Mouse (Mus musculus) gastrocnemius, postnatal 25 days (tissue): ENCODE results near the gene Gcm1. TPM values are rescaled to one million over a fixed set of nuclear protein-coding genes. Genes with fewer than 3 reads are reported as not detected.

Source experiments
- DNase-seq: peaks from one replicate; pipeline ENCODE4 v3.0.0; 2022
- long read RNA-seq, 2 experiments: library from polyadenylated mRNA; stranded (forward); transcript quantifications; one replicate each; pipeline ENCODE4 v2.0.0; 2021
- total RNA-seq, 2 experiments: library from RNA; stranded (reverse); gene quantifications; 1 replicate in 1 of 2; 2 replicates in 1 of 2; pipeline ENCODE4 v1.2.3; 2021

Gene Gcm1
- total RNA-seq: not detected
- long read RNA-seq, experiment 1: 0 reads
- long read RNA-seq, experiment 2: 0 reads

DNA sequence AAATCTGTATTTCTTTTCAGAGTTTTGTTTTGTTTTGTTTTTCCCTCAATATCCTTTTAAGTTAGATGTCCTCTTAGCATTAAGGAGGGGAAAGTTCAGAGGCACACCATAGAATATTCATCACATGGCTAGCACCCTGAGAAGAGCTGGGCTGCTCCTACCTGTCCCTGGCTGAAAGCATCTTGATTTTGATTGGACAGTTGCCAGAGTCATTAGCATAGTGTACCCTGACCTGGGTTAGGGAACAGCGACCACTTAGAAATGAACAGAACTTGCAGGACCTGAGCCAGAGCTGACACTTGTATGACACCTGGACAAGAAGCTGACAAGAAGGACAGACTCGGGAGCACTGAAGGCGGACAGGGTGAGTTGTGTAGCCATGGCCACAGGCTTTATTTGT is at the start of gene Gcm1:
Gene Gcm1 (plus strand): TSS at position 248 of the 400 bp plus-strand sequence.
- no peak for DNase-seq

- DNase-seq: no peak
Observed at GRCm38 (mm10) chr9:78003278-78003677, 48.4 kb upstream of the Gcm1 start.

DNA sequence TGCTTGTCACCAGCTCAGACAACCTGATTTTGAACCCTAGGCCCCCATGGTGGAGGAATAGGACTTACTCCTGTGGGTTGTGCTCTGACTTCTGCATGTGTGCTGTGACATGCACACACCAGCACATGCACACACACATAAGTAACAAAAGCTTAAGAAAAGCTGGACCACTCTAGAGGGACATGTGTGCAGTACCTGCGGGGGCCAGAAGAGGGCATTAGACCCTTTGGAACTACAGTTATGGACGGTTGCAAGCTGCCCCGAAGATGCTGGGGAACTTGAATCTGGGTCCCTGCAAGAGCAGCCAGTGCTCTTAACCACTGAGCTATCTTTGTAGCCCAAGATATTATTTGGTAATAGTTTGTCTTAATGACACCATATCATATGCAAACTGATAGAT is 46.2 kb upstream of the Gcm1 start:
- DNase-seq: no peak

DNA sequence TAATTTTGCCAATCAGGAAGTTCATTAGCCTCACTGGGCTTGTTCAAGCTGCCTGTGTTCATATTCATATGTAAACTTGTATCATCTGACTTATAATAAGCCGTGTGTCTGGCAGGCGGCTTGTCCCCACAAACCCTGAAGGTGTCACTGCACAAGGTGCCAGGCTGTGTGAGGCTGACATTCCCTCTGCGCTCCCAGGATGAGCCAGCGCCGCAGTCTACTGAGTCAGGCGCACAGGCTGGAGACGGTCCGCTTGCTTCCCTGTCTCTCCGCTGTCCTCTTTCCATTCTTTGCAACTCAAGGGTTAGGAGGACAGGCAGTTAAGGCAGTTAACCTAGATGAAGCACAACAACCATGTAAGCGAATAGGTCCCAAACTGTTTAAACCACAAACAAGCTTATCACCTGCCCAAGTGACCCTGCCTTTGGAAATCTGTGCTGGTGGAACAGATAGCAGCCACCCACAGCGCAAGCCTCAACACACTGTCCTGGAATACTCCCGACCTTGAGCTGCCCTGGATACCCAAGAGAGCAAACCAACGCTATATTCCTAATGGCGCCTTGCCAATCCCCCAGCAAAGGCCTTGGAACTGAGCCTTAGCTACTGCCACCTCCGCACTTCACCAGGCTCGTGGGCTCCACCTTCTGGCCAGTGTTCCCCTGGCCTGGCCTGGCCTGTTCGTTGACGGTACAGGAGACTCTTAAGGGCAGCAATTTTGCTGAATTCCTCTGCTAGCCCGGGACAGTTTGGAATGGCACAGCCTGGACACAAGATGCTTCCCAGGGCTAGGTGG is 45.3 kb upstream of the Gcm1 start:
- DNase-seq: peak; percentile 74

DNA sequence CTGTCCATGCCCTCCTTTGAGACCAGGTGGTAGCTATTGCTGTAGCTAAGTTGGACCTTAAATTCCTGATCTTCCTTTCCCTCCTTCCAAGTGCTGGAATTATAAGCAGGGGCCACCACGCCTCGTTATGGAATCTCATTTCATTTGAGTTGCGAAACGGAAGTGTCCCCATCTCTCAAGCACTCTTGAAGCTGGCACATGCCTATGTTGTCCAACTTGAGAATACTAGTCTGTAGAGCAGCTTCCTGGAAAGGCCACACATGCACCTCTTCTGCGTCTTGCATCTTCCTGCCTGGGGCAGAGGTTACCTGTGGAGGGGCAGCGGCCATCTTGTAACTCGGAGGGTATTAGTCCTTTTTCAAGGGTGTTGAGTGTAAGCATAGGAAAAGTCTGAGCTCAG is 42.3 kb upstream of the Gcm1 start:
- no peak for DNase-seq

- DNase-seq: no peak
Observed at GRCm38 (mm10) chr9:78010187-78010586, 41.5 kb upstream of the Gcm1 start.

- DNase-seq: no peak
Observed at GRCm38 (mm10) chr9:78010707-78011106, 41.0 kb upstream of the Gcm1 start.

DNA sequence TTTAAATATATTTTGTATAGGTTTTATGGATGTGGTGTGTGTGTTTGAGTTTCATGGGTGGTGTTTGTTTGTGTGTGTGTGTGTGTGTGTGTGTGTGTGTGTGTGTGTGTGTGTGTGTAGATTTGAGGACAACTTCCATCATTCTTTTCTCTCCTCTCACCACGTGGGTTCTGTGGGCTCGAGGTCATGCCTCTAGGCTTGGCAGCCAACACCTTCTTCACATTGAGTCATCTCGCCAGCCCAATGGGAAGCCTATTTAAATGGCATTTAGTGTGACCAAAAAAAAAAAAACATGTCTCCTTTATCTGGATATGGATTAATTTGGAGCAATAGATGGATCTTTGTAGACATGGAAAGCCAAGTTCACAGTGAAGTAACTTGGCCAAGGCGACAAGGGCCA is 39.7 kb upstream of the Gcm1 start:
- no peak for DNase-seq

DNA sequence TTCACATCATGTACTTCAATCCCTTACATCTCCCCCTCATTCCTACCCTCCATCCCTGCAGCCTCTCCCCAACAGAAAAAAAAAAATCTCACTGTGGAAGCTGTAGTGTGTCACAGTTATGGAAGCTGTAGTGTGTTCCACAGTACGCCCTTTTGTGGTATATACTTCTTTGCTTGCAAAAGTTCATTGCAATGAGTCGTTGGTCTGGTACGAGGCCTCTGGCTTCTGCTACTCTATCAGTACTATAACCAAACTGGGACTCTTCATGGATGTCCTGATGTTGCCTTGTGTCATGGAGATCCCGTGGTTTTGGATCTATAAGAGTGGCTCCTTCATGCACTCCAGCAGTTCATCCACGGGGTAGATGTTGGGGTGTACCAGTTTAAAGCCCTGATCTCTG is 39.0 kb upstream of the Gcm1 start:
- no peak for DNase-seq

DNA sequence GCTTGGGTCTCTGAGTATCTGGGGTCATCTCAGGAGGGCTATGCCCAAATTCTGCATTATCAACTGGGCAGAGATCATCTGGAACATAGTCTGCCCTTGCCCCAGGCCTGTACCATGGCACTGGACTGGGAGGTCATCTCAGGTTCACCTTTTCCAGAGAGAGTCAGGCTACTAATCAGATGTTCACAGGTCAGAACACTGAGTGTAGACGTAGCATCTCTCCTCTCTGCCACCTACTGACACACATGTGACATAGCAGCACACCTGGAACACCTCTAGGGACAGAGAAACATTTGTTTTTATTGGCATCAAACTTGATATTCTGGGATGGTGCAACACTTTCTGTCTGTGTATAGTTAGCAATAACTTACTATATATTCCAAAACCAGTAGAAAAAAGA is 37.9 kb upstream of the Gcm1 start:
- no peak for DNase-seq

- no peak for DNase-seq
Observed at GRCm38 (mm10) chr9:78015816-78016215, 35.9 kb upstream of the Gcm1 start.

- DNase-seq: no peak
Observed at GRCm38 (mm10) chr9:78016288-78016687, 35.4 kb upstream of the Gcm1 start.

DNA sequence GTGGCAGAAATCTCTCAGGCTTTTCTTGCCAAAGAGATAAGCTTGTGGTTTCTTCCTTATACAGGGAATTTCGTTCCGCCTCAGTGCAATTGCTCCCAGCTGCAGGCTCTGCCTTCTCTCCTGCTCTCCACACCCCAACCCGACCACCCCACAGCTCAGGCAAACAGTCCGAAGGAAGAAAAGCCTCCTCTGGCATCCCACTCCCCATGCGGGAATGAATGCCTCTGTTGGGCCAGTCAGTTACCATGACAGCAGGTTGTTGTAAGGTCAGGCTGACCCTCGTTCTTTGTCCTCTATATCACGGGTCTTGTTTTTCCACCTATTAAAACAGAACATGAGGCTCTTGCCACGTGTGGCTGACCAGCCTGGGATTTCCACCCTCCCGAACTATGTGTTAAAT is 30.5 kb upstream of the Gcm1 start:
- no peak for DNase-seq

GRCm38 (mm10) chr9:78022187-78022945 is 29.4 kb upstream of the Gcm1 start:
- DNase-seq: peak; percentile 35

- DNase-seq: no peak
Observed at GRCm38 (mm10) chr9:78024823-78025222, 26.9 kb upstream of the Gcm1 start.

DNA sequence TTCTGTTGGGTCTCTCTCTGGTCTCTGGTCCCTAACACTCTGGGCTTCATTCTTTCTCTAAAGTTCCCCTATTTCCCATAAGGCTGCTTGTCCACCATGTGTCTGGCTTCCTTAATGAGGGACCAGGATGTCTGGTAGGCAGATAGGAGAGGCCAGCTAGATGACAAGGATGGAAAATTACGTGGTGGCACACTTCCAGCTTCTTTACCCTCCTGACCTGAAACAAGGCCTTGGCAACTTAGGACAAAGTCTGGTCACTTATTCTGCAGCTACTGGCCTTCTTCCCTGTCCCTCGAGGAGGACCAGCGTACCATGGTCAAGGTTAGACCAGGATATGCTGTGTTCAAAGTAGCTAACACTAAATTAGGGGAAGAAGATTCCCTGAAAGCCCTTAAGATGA is 24.6 kb upstream of the Gcm1 start:
- DNase-seq: no peak

DNA sequence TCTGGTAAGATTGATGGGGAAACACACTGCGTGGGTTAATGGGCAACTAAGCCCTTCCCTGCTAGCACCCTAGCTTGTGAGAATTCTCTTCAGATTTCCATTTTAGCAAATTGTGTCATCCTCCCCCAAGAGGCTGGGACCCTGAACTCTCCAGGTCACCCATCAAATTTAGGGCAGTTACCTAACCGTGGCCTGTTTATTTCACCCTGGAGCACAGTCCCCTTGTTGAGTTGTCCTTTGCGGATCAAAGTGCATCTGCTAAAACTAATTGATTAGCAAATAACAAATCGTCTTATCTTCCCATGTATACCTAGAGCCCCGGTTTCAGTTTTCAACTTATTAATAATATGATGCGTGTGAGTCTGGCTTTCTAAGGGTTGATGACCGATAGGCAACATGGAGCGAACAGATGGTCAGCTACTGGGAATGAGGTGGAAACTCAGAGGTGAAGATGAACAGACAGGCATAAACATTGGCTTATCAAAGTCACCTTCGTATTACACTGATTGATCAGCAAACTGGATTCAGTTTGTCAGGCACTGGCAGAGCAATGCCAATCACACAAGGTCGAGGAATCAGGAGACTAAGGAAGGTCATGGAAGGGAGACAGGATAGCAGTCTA is 20.8 kb upstream of the Gcm1 start:
- no peak for DNase-seq

GRCm38 (mm10) chr9:78032930-78033329 is 18.8 kb upstream of the Gcm1 start:
- DNase-seq: no peak

DNA sequence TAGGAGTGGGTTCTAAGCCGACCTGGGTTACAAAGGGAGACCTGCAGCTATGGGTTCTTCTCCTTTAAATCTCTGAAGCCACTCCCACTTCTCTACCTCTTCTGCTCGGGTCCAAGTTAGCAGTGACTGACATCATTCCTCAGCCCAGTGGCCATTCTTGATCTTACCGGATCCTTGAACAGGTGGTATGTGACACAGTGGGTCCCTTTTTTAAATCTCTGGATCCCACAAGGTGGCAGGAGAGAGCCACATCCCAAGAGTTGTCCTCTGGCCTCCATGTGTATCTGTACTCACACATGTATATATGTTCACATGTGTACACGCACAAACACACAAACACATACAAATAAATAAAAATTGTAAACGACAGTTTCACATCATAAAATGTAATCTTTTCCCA is 16.4 kb upstream of the Gcm1 start:
- no peak for DNase-seq

- no peak for DNase-seq
Observed at GRCm38 (mm10) chr9:78035831-78036230, 15.9 kb upstream of the Gcm1 start.

- DNase-seq: peak; percentile 57
Observed at GRCm38 (mm10) chr9:78038755-78039489, 12.8 kb upstream of the Gcm1 start.

- no peak for DNase-seq
Observed at GRCm38 (mm10) chr9:78045171-78045570, 6.6 kb upstream of the Gcm1 start.
